In genomic region chr2:79004862-79005261, GRCm38 (mm10) we compare ENCODE assay signal across 23 mouse cellular contexts.
DNase-seq lines count a peak whose midpoint lies in the region; ATAC-seq lines count a peak whose summit lies in the region.
"Had no signal": no experiment of that assay in that cellular context is flagged by ENCODE, and none has a peak within 500 bp of the region (broad histone marks: within the 10 kb centered on the region; RNA-seq: fewer than 3 reads in every experiment).

No protein-coding gene starts in this region.

- H3K9me3 ChIP-seq in embryonic facial prominence, embryonic 10.5 days: no peaks in the 10 kb centered on the region
- H3K9me3 ChIP-seq in embryonic facial prominence, embryonic 15.5 days (replicated peaks): no peaks in the 10 kb centered on the region
- H3K9me3 ChIP-seq: embryonic facial prominence, embryonic 12.5 days; forebrain, embryonic 10.5 days; heart, embryonic 13.5 days; intestine, embryonic 15.5 days had no signal

- DNase-seq in embryo, embryonic 10.5 days (ENCODE audit: low spot score): peak; percentile 20
- DNase-seq in embryo, embryonic 9.5 days (ENCODE audit: extremely low spot score): no peak
- DNase-seq in CD4-positive helper T cell, adult 2 months (ENCODE audit: low read depth, low spot score): peak; percentile 35
- DNase-seq in embryonic facial prominence, embryonic 10.5 days (ENCODE audit: low spot score): no peak
- DNase-seq in cerebellum, postnatal 36 days: no peak
- no peak for DNase-seq in adipocyte (ENCODE audit: low spot score)
- DNase-seq: adrenal gland, postnatal 10 days; B cell, adult 2 months; cerebellum, adult 11-12 months; cerebellum, adult 9-11 months; gastrocnemius, postnatal 36 days; heart, adult 11 months; heart, postnatal 36 days; kidney, adult 18-20 months had no signal

- 27% methylated on average over 1 of the region's 1 CpGs for WGBS in embryonic facial prominence, embryonic 10.5 days
- WGBS in embryonic facial prominence, embryonic 15.5 days: 40% methylated on average over 1 of the region's 1 CpGs

- no peaks in the 10 kb centered on the region for H3K27me3 ChIP-seq in embryonic facial prominence, embryonic 10.5 days (replicated peaks; ENCODE audit: low read depth, poor library complexity, severe bottlenecking)
- no peaks in the 10 kb centered on the region for H3K27me3 ChIP-seq in embryonic facial prominence, embryonic 15.5 days
- H3K27me3 ChIP-seq: embryonic facial prominence, embryonic 12.5 days; heart, embryonic 13.5 days; intestine, embryonic 15.5 days had no signal

- H3K27ac ChIP-seq in embryonic facial prominence, embryonic 10.5 days (replicated peaks): peak overlapping the region; percentile 71; the same call in 1 of the 2 replicates
- no peak overlapping the region for H3K27ac ChIP-seq in embryonic facial prominence, embryonic 15.5 days (replicated peaks)
- H3K27ac ChIP-seq: embryonic facial prominence, embryonic 12.5 days; forebrain, embryonic 10.5 days; heart, embryonic 13.5 days; intestine, embryonic 15.5 days had no signal

- H3K36me3 ChIP-seq in embryonic facial prominence, embryonic 10.5 days (replicated peaks): no peaks in the 10 kb centered on the region
- H3K36me3 ChIP-seq in embryonic facial prominence, embryonic 15.5 days: no peaks in the 10 kb centered on the region
- H3K36me3 ChIP-seq: embryonic facial prominence, embryonic 12.5 days; forebrain, embryonic 10.5 days; heart, embryonic 13.5 days; intestine, embryonic 15.5 days had no signal

- H3K4me3 ChIP-seq in embryonic facial prominence, embryonic 10.5 days: no peak overlapping the region
- H3K4me3 ChIP-seq in embryonic facial prominence, embryonic 15.5 days (replicated peaks): no peak overlapping the region
- H3K4me3 ChIP-seq: embryonic facial prominence, embryonic 12.5 days; erythroblast, embryonic 14.5 days; forebrain, embryonic 10.5 days; heart, embryonic 13.5 days; intestine, embryonic 15.5 days had no signal

- H3K4me2 ChIP-seq in embryonic facial prominence, embryonic 15.5 days (replicated peaks): no peak overlapping the region
- H3K4me2 ChIP-seq: embryonic facial prominence, embryonic 12.5 days; heart, embryonic 13.5 days; intestine, embryonic 15.5 days had no signal

- H3K9ac ChIP-seq in embryonic facial prominence, embryonic 15.5 days: no peak overlapping the region
- H3K9ac ChIP-seq: embryonic facial prominence, embryonic 12.5 days; heart, embryonic 13.5 days; intestine, embryonic 15.5 days had no signal

- peak; percentile 57; the same call in 1 of the 2 replicates for ATAC-seq in embryonic facial prominence, embryonic 15.5 days (ENCODE audit: insufficient number of reproducible peaks, low FRiP score, low TSS enrichment, low read depth)
- no peak for ATAC-seq in megakaryocyte, adult 5-6 weeks (ENCODE audit: poor library complexity, severe bottlenecking)
- ATAC-seq: forebrain, embryonic 14.5 days; hindbrain, embryonic 16.5 days; intestine, embryonic 15.5 days had no signal

- H3K4me1 ChIP-seq in embryonic facial prominence, embryonic 10.5 days: peaks cover 10% of the 10 kb centered on the region
- 0 out of 2 replicates have a peak, but pooled peaks cover 8% of the 10 kb centered on the region for H3K4me1 ChIP-seq in embryonic facial prominence, embryonic 15.5 days
- H3K4me1 ChIP-seq: heart, embryonic 13.5 days; intestine, embryonic 15.5 days had no signal

Comparison
In these comparisons a context has a peak if more than half of its experiments do, and no peak if none do; other contexts are left out.
1. DNase-seq: peak in embryo, embryonic 10.5 days (single experiment) and CD4-positive helper T cell, adult 2 months (single experiment); none in embryo, embryonic 9.5 days (single experiment), embryonic facial prominence, embryonic 10.5 days (single experiment), cerebellum, postnatal 36 days (0 of 2) and adipocyte (single experiment).